Mouse (Mus musculus): ENCODE data around the gene Tnfrsf21.

DNA sequence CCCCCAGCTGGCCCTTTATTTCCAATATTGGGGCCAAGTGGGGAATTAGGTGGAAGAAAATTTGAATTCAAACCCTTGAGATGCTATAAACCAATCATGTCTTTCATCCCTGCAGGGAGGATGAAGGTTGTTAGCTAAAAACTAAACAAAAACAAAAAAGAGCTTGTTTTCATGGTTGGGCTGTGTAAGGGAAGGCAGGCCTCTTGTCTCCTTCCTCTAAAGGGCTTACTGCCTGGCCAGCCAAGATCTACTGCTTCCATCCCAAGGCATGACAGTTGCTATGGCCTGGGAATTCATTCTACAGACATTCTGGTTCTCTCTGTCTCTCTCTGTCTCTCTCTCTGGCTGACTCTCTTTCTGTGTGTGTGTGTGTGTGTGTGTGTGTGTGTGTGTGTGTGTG, 1.7 kb downstream of the Tnfrsf21 start:
- TF ChIP-seq CTCF (IDR thresholded peaks at IDR 0.05; ENCODE audit: borderline replicate concordance, extremely low read depth, insufficient read depth, insufficient read length) (no peak), POLR2A (IDR thresholded peaks at IDR 0.05; ENCODE audit: borderline replicate concordance, extremely low read depth, insufficient read depth, insufficient read length, poor library complexity, severe bottlenecking) (no peak)
